Mouse (Mus musculus) ES-E14 (cell line): ENCODE measurements around the gene Lmtk3. TPM values are rescaled to one million over a fixed set of nuclear protein-coding genes. Genes with fewer than 3 reads are reported as not detected.

Source experiments
- DNase-seq: peaks from one replicate; pipeline ENCODE4 v3.0.0-alpha.2; 2013; ENCODE audit warnings: low read depth, low spot score
- H3K27ac ChIP-seq: 2 replicates; pipeline ENCODE4 v1.5.1; 2012; ENCODE audit warnings: low read depth, mild to moderate bottlenecking, low read length, moderate library complexity, mixed read lengths; ENCODE audit not compliant: poor library complexity, insufficient read depth, severe bottlenecking
- H3K36me3 ChIP-seq: 2 replicates; pipeline ENCODE4 v1.6.1; 2012; ENCODE audit warnings: mild to moderate bottlenecking, low read length, moderate library complexity, mixed read lengths; ENCODE audit not compliant: control insufficient read depth, poor library complexity, insufficient read depth, severe bottlenecking
- H3K4me1 ChIP-seq, 2 experiments: fragments of 150-350 bp in 1 of 2; sonication (generic) in 1 of 2; 2 replicates each; pipeline ENCODE4 v1.6.1; 2012; ENCODE audit warnings: low read length in 2 of 2, mild to moderate bottlenecking in 1 of 2, mixed read lengths in 1 of 2; ENCODE audit not compliant: control insufficient read depth in 2 of 2, insufficient read depth in 2 of 2, poor library complexity in 1 of 2
- H3K4me3 ChIP-seq, 2 experiments: fragments of 150-350 bp in 1 of 2; sonication (generic) in 1 of 2; 2 replicates each; pipeline ENCODE4 v1.5.1; 2012; ENCODE audit warnings: low read length in 2 of 2, low read depth in 1 of 2, mild to moderate bottlenecking in 1 of 2, mixed read lengths in 1 of 2; ENCODE audit not compliant: insufficient read depth in 1 of 2, poor library complexity in 1 of 2, severe bottlenecking in 1 of 2
- H3K9ac ChIP-seq: 2 replicates; pipeline ENCODE4 v1.6.1; 2012; ENCODE audit warnings: low read depth, mild to moderate bottlenecking, low read length, mixed read lengths; ENCODE audit not compliant: poor library complexity, insufficient read depth, severe bottlenecking
- H3K9me3 ChIP-seq: fragments of 150-350 bp; sonication (generic); 2 replicates; pipeline ENCODE4 v1.6.1; 2012; ENCODE audit warnings: low read depth, mild to moderate bottlenecking, low read length; ENCODE audit not compliant: control insufficient read depth, insufficient read depth
- CHD2 ChIP-seq: IDR thresholded peaks from 2 replicates; pipeline ENCODE4 v1.6.1; 2014; ENCODE audit warnings: mild to moderate bottlenecking, low read depth, low read length, inconsistent platforms
- HCFC1 ChIP-seq: IDR thresholded peaks from 2 replicates; pipeline ENCODE4 v1.6.1; 2012; ENCODE audit warnings: low read length, inconsistent platforms, borderline replicate concordance; ENCODE audit not compliant: insufficient read depth
- MAFK ChIP-seq: IDR thresholded peaks from 2 replicates; pipeline ENCODE4 v1.6.1; 2014; ENCODE audit warnings: mild to moderate bottlenecking, low read depth, low read length, inconsistent platforms; ENCODE audit not compliant: insufficient read depth
- ZC3H11A ChIP-seq: IDR thresholded peaks from 2 replicates; pipeline ENCODE4 v1.6.1; 2012; ENCODE audit warnings: low read depth, mild to moderate bottlenecking, inconsistent platforms, low read length, borderline replicate concordance
- ZNF384 ChIP-seq: IDR thresholded peaks from 2 replicates; pipeline ENCODE4 v1.6.1; 2012; ENCODE audit warnings: low read depth, low read length, inconsistent platforms
- in situ Hi-C, 2 experiments: fragments of 600-800 bp; cut with MboI; formaldehyde crosslinking; loops; one replicate each; pipeline ENCODE4 v1.15.1; 2025; ENCODE audit warnings: low sequenced_read_pairs in 2 of 2, inconsistent platforms in 1 of 2; ENCODE audit not compliant: unreplicated experiment in 2 of 2
- total RNA-seq: library from RNA; depleted of rRNA; stranded (reverse); fragments of 300-350 nt; gene quantifications from 2 replicates; pipeline ENCODE4 v1.2.3, GENCODE M21; 2012

Gene Lmtk3
- total RNA-seq, 1 experiment: 7.2 TPM

DNA sequence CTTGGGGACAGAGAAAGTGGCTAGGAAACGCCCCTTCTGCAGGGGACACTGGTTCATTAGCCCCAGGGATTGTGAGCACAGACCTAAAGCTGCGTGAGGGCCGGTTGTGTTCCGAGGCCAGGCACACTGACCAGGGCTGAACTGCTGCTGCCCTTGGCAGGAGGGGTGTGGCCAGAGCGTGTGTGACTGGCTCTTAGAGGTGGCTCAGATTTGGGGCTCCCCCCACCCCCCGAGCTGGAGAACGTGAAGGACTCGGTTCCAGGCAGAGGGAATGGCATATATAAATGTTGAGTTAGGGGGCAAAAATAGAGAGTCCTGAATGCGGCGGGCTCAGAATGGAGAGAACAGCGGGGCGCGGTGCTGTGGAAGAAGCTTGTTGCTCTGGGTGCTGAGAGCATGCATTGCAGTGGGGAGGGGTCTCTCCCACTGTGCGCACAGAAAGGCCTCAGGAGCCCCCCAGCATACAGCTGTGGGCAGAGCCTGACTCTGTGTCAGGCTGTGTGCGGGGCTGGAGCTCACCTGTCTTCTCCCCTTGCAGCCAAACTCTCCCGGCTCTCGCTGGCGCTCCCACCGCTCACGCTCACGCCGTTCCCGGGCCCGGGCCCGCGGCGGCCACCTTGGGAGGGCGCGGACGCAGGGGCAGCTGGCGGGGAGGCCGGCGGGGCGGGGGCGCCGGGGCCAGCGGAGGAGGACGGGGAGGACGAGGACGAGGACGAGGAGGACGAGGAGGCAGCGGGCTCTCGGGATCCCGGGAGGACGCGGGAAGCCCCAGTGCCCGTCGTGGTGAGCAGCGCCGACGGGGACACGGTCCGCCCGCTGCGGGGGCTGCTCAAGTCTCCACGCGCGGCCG, 14.3 kb downstream of the Lmtk3 start:
- peak overlapping the region; percentile 45 for H3K9ac ChIP-seq
- in situ Hi-C loops: no loop called here
- H3K27ac ChIP-seq: no peak overlapping the region
- H3K36me3 ChIP-seq: peaks cover 2% of the 10 kb centered on the region; the same call in 1 of the 2 replicates
- H3K4me1 ChIP-seq: peaks cover 6 to 32% of the 10 kb centered on the region in 2 experiments; a peak in 2 of 4 replicates
- peak overlapping the region; percentile 64 to 75 for H3K4me3 ChIP-seq
- H3K9me3 ChIP-seq: no peaks in the 10 kb centered on the region
- no peak for DNase-seq
- TF ChIP-seq HCFC1: no peak
- TF ChIP-seq CHD2: no peak
- TF ChIP-seq ZNF384: no peak
- no peak for TF ChIP-seq ZC3H11A
- no peak for TF ChIP-seq MAFK

DNA sequence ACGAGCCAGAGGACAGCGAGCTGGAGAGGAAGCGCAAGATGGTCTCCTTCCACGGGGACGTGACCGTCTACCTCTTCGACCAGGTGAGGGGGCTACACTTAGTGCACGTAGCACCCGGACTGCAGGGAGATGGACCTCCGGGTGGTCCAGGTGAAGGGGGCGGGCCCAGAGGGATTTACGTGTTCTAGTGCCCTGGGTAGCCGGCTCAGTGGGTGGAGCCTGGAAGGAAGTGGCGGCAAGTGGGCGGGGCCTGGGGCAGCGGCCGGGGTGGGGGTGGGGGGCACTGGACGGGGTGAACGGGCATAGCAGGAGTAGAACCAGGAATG, 14.9 kb downstream of the Lmtk3 start:
- H3K4me1 ChIP-seq: peaks cover 6 to 28% of the 10 kb centered on the region in 2 experiments; a peak in 2 of 4 replicates
- no peak for DNase-seq
- no peaks in the 10 kb centered on the region for H3K9me3 ChIP-seq
- peak overlapping the region; percentile 64 to 75 for H3K4me3 ChIP-seq
- no peak overlapping the region for H3K27ac ChIP-seq
- H3K36me3 ChIP-seq: peaks cover 2% of the 10 kb centered on the region; the same call in 1 of the 2 replicates
- H3K9ac ChIP-seq: peak overlapping the region; percentile 45; the same call in 1 of the 2 replicates
- TF ChIP-seq HCFC1 (no peak), ZC3H11A (no peak), MAFK (no peak), ZNF384 (no peak), CHD2 (no peak)
- in situ Hi-C loops: no loop called here

- TF ChIP-seq CHD2 (no peak), ZNF384 (no peak), HCFC1 (no peak), ZC3H11A (no peak), MAFK (no peak)
- in situ Hi-C loops: no loop called here
- no peak overlapping the region for H3K9ac ChIP-seq
- no peaks in the 10 kb centered on the region for H3K9me3 ChIP-seq
- DNase-seq: no peak
- peaks cover 2% of the 10 kb centered on the region; the same call in 1 of the 2 replicates for H3K36me3 ChIP-seq
- H3K4me3 ChIP-seq: no peak overlapping the region
- H3K27ac ChIP-seq: no peak overlapping the region
- H3K4me1 ChIP-seq: peaks cover 6 to 26% of the 10 kb centered on the region in 2 experiments; a peak in 2 of 4 replicates
Observed at GRCm38 (mm10) chr7:45798931-45799330, 15.4 kb downstream of the Lmtk3 start.

- TF ChIP-seq CHD2: no peak
- no peak for TF ChIP-seq ZC3H11A
- no peak for TF ChIP-seq ZNF384
- no peak for TF ChIP-seq HCFC1
- in situ Hi-C loops: loop anchor here in 1 of 2 experiments (10.0 kb wide), 1 partner anchor 65 kb away; no protein-coding TSS in a partner anchor
- peak overlapping the region; percentile 27; the same call in 1 of the 2 replicates for H3K9ac ChIP-seq
- DNase-seq: no peak
- peak overlapping the region in 1 of 2 experiments; percentile 49; a peak in 2 of 4 replicates for H3K4me3 ChIP-seq
- peaks cover 6 to 26% of the 10 kb centered on the region in 2 experiments; a peak in 2 of 4 replicates for H3K4me1 ChIP-seq
- peaks cover 2% of the 10 kb centered on the region; the same call in 1 of the 2 replicates for H3K36me3 ChIP-seq
- H3K9me3 ChIP-seq: no peaks in the 10 kb centered on the region
- H3K27ac ChIP-seq: peak overlapping the region; percentile 72; the same call in 1 of the 2 replicates
Observed at GRCm38 (mm10) chr7:45800001-45800400, 16.5 kb downstream of the Lmtk3 start.
